Mouse (Mus musculus) stomach, embryonic 15.5 days (tissue): ENCODE data around the gene Rps6kb2. TPM values are rescaled to one million over a fixed set of nuclear protein-coding genes. Genes with fewer than 3 reads are reported as not detected.

ENCODE experiments used
- ATAC-seq: fragments of 200-750 bp; cut with Nextera tagmentation; 2 replicates; pipeline ENCODE4 v1.8.0; 2017; ENCODE audit warnings: low read depth, moderate number of reproducible peaks, moderate TSS enrichment; ENCODE audit not compliant: insufficient read depth, low FRiP score
- H3K27ac ChIP-seq: fragments of 300-500 bp; sonication (generic); 2 replicates; pipeline ENCODE4 v1.5.1; 2015; ENCODE audit warnings: mild to moderate bottlenecking, inconsistent platforms
- H3K27me3 ChIP-seq: fragments of 300-500 bp; sonication (generic); replicated peaks from 2 replicates; pipeline ENCODE4 v1.6.1; 2015; ENCODE audit warnings: inconsistent platforms
- H3K36me3 ChIP-seq: fragments of 300-500 bp; sonication (generic); 2 replicates; pipeline ENCODE4 v1.6.1; 2015; ENCODE audit warnings: inconsistent platforms
- H3K4me1 ChIP-seq: fragments of 300-500 bp; sonication (generic); 2 replicates; pipeline ENCODE4 v1.6.1; 2015; ENCODE audit warnings: inconsistent platforms
- H3K4me2 ChIP-seq: fragments of 300-500 bp; sonication (generic); 2 replicates; pipeline ENCODE4 v1.6.1; 2015; ENCODE audit warnings: mild to moderate bottlenecking, inconsistent platforms
- H3K4me3 ChIP-seq: fragments of 300-500 bp; sonication (generic); replicated peaks from 2 replicates; pipeline ENCODE4 v1.5.1; 2015; ENCODE audit warnings: inconsistent platforms
- H3K9ac ChIP-seq: fragments of 300-500 bp; sonication (generic); 2 replicates; pipeline ENCODE4 v1.6.1; 2015; ENCODE audit warnings: inconsistent platforms
- H3K9me3 ChIP-seq: fragments of 300-500 bp; sonication (generic); 2 replicates; pipeline ENCODE4 v1.6.1; 2016; ENCODE audit warnings: inconsistent platforms
- WGBS: fragments of 180-500 bp; shearing (Covaris S2); methylation state at CpG from one replicate; pipeline ENCODE4 v1.1.7; 2015; 5-methylcytosine and 5-hydroxymethylcytosine counted together
- polyA plus RNA-seq: library from polyadenylated mRNA; unstranded; fragments of >200 nt; fragmentation: Nextera tagmentation; extraction: Ambion mirVana; gene quantifications from 2 replicates; pipeline ENCODE4 v1.2.1, GENCODE M21; 2015

Gene Rps6kb2
- 44.7 and 49.5 TPM in 2 replicates for polyA plus RNA-seq

- H3K9me3 ChIP-seq = no peaks in the 10 kb centered on the region
- peak within 1 kb of the TSS; percentile 70 for H3K27ac ChIP-seq
- H3K4me3 ChIP-seq = peak within 1 kb of the TSS; percentile 62
- peaks cover 11% of the 10 kb centered on the region; the same call in 1 of the 2 replicates for H3K4me1 ChIP-seq
- peak; percentile 77 for ATAC-seq
- WGBS = 5% methylated on average over 42 of the region's 42 CpGs
- H3K27me3 ChIP-seq = no peaks in the 10 kb centered on the region
- peak within 1 kb of the TSS; percentile 67 for H3K9ac ChIP-seq
- H3K36me3 ChIP-seq = peaks cover 18% of the 10 kb centered on the region
- peak within 1 kb of the TSS; percentile 90 for H3K4me2 ChIP-seq
Observed at GRCm38 (mm10) chr19:4162646-4163542, at the start of gene Rps6kb2. Gene Rps6kb2 (minus strand): TSS chr19:4163354.

- Histone ChIP-seq H3K4me1 (peaks cover 33% of the 10 kb centered on the region), H3K4me2 (no peak overlapping the region), H3K36me3 (no peaks in the 10 kb centered on the region), H3K27me3 (no peaks in the 10 kb centered on the region), H3K9ac (no peak overlapping the region), H3K27ac (no peak overlapping the region), H3K9me3 (no peaks in the 10 kb centered on the region), H3K4me3 (no peak overlapping the region)
- WGBS = 46% methylated on average over 4 of the region's 4 CpGs
- no peak for ATAC-seq
Observed at GRCm38 (mm10) chr19:4211891-4212588, 48.9 kb upstream of the Rps6kb2 start.

GRCm38 (mm10) chr19:4208563-4208962 lies 45.4 kb upstream of the Rps6kb2 start:
- no peaks in the 10 kb centered on the region for H3K27me3 ChIP-seq
- H3K36me3 ChIP-seq = no peaks in the 10 kb centered on the region
- H3K4me2 ChIP-seq = no peak overlapping the region
- no peak overlapping the region for H3K27ac ChIP-seq
- no peaks in the 10 kb centered on the region for H3K9me3 ChIP-seq
- peaks cover 12% of the 10 kb centered on the region for H3K4me1 ChIP-seq
- no peak overlapping the region for H3K9ac ChIP-seq
- ATAC-seq = no peak
- H3K4me3 ChIP-seq = no peak overlapping the region
- 76% methylated on average over 5 of the region's 5 CpGs for WGBS

GRCm38 (mm10) chr19:4206971-4207370 lies 43.8 kb upstream of the Rps6kb2 start:
- no peak overlapping the region for H3K4me3 ChIP-seq
- no peaks in the 10 kb centered on the region for H3K9me3 ChIP-seq
- H3K27me3 ChIP-seq = no peaks in the 10 kb centered on the region
- H3K4me1 ChIP-seq = peaks cover 6% of the 10 kb centered on the region; the same call in 1 of the 2 replicates
- H3K9ac ChIP-seq = no peak overlapping the region
- 2% methylated on average over 2 of the region's 2 CpGs for WGBS
- peak; percentile 61; the same call in 1 of the 2 replicates for ATAC-seq
- H3K27ac ChIP-seq = no peak overlapping the region
- H3K36me3 ChIP-seq = no peaks in the 10 kb centered on the region
- no peak overlapping the region for H3K4me2 ChIP-seq

- Histone ChIP-seq H3K27ac (no peak overlapping the region), H3K4me3 (no peak overlapping the region), H3K27me3 (no peaks in the 10 kb centered on the region), H3K36me3 (no peaks in the 10 kb centered on the region), H3K9me3 (no peaks in the 10 kb centered on the region), H3K4me1 (peaks cover 16% of the 10 kb centered on the region; the same call in 1 of the 2 replicates), H3K9ac (no peak overlapping the region), H3K4me2 (no peak overlapping the region)
- no peak for ATAC-seq
- WGBS = 55% methylated on average over 4 of the region's 4 CpGs
Observed at GRCm38 (mm10) chr19:4204889-4205288, 41.7 kb upstream of the Rps6kb2 start.

- Histone ChIP-seq H3K9ac (0 out of 2 replicates have a peak overlapping the region, but pooled peaks have one; percentile 6), H3K27ac (no peak overlapping the region), H3K36me3 (peaks cover 6% of the 10 kb centered on the region; the same call in 1 of the 2 replicates), H3K4me2 (no peak overlapping the region), H3K4me3 (no peak overlapping the region), H3K4me1 (peaks cover 16% of the 10 kb centered on the region; the same call in 1 of the 2 replicates), H3K27me3 (no peaks in the 10 kb centered on the region), H3K9me3 (no peaks in the 10 kb centered on the region)
- WGBS = 69% methylated on average over 13 of the region's 13 CpGs
- ATAC-seq = no peak
Observed at GRCm38 (mm10) chr19:4203604-4204326, 40.6 kb upstream of the Rps6kb2 start.

- peaks cover 16% of the 10 kb centered on the region; the same call in 1 of the 2 replicates for H3K4me1 ChIP-seq
- no peak overlapping the region for H3K4me3 ChIP-seq
- no peaks in the 10 kb centered on the region for H3K27me3 ChIP-seq
- no peak overlapping the region for H3K27ac ChIP-seq
- H3K4me2 ChIP-seq = no peak overlapping the region
- ATAC-seq = no peak
- H3K36me3 ChIP-seq = peaks cover 6% of the 10 kb centered on the region; the same call in 1 of the 2 replicates
- no peaks in the 10 kb centered on the region for H3K9me3 ChIP-seq
- 65% methylated on average over 3 of the region's 3 CpGs for WGBS
- no peak overlapping the region for H3K9ac ChIP-seq
Observed at GRCm38 (mm10) chr19:4203148-4203547, 40.0 kb upstream of the Rps6kb2 start.

- ATAC-seq = no peak
- Histone ChIP-seq H3K4me3 (peak overlapping the region; percentile 71), H3K27me3 (no peaks in the 10 kb centered on the region), H3K27ac (no peak overlapping the region), H3K9ac (peak overlapping the region; percentile 32; the same call in 1 of the 2 replicates), H3K4me2 (peak overlapping the region; percentile 87), H3K36me3 (peaks cover 14% of the 10 kb centered on the region), H3K9me3 (no peaks in the 10 kb centered on the region), H3K4me1 (peaks cover 16% of the 10 kb centered on the region; the same call in 1 of the 2 replicates)
- 31% methylated on average over 7 of the region's 7 CpGs for WGBS
Observed at GRCm38 (mm10) chr19:4202149-4202548, 39.0 kb upstream of the Rps6kb2 start.

- peak within 1 kb of the TSS; percentile 76 for H3K27ac ChIP-seq
- peaks cover 21% of the 10 kb centered on the region; the same call in 1 of the 2 replicates for H3K4me1 ChIP-seq
- peak within 1 kb of the TSS; percentile 81 for H3K9ac ChIP-seq
- peak within 1 kb of the TSS; percentile 71 for H3K4me3 ChIP-seq
- ATAC-seq = peak; percentile 84
- no peaks in the 10 kb centered on the region for H3K9me3 ChIP-seq
- peak within 1 kb of the TSS; percentile 87 for H3K4me2 ChIP-seq
- WGBS = under 1% methylated on average over 34 of the region's 34 CpGs
- no peaks in the 10 kb centered on the region for H3K27me3 ChIP-seq
- H3K36me3 ChIP-seq = peaks cover 20% of the 10 kb centered on the region
Observed at GRCm38 (mm10) chr19:4201291-4201909, 38.2 kb upstream of the Rps6kb2 start, which contains the start of gene Rad9a. Gene Rad9a (minus strand): TSS chr19:4201662.

- Histone ChIP-seq H3K36me3 (peaks cover 48% of the 10 kb centered on the region), H3K4me3 (no peak overlapping the region), H3K27ac (no peak overlapping the region), H3K4me2 (no peak overlapping the region), H3K27me3 (no peaks in the 10 kb centered on the region), H3K4me1 (peaks cover 33% of the 10 kb centered on the region), H3K9me3 (no peaks in the 10 kb centered on the region), H3K9ac (no peak overlapping the region)
- 61% methylated on average over 3 of the region's 3 CpGs for WGBS
- ATAC-seq = no peak
Observed at GRCm38 (mm10) chr19:4197180-4197579, 34.0 kb upstream of the Rps6kb2 start.

- Histone ChIP-seq H3K27ac (0 out of 2 replicates have a peak overlapping the region, but pooled peaks have one; percentile 16), H3K4me2 (no peak overlapping the region), H3K9ac (no peak overlapping the region), H3K36me3 (peaks cover 48% of the 10 kb centered on the region), H3K9me3 (no peaks in the 10 kb centered on the region), H3K27me3 (no peaks in the 10 kb centered on the region), H3K4me3 (no peak overlapping the region), H3K4me1 (peaks cover 31% of the 10 kb centered on the region)
- 32% methylated on average over 5 of the region's 5 CpGs for WGBS
- no peak for ATAC-seq
Observed at GRCm38 (mm10) chr19:4196548-4196947, 33.4 kb upstream of the Rps6kb2 start.
